Mouse (Mus musculus) erythroblast, adult 5-6 weeks (primary cell): Measurements from ENCODE around the gene Hck. TPM values are rescaled to one million over a fixed set of nuclear protein-coding genes. Genes with fewer than 3 reads are reported as not detected.

Experiments
- ATAC-seq: replicated peaks from 2 replicates; pipeline ENCODE4 v1.8.0; 2016; ENCODE audit warnings: moderate number of reproducible peaks, mild to moderate bottlenecking, moderate TSS enrichment, inconsistent platforms; ENCODE audit not compliant: poor library complexity, low FRiP score, severe bottlenecking
- total RNA-seq, 2 experiments: library from RNA; stranded (forward) in 1 of 2; stranded (reverse) in 1 of 2; fragments of 150-400 nt in 1 of 2; fragments of 200-764, 138-1000 nt in 1 of 2; gene quantifications; 2 replicates each; pipeline versions ENCODE4 v1.2.3 to v1.2.4; 2015 to 2017; ENCODE audit warnings: low replicate concordance in 2 of 2

Hck gene
- total RNA-seq, 2 experiments from 2014 or later: 19.2 to 45.7 TPM

- no peak for ATAC-seq
Measured at GRCm38 (mm10) chr2:153187848-153188247, 79.6 kb downstream of the Hck start.

GRCm38 (mm10) chr2:153191242-153191641 lies 83.0 kb downstream of the Hck start:
- no peak for ATAC-seq

GRCm38 (mm10) chr2:153194255-153194654 lies 86.0 kb downstream of the Hck start:
- ATAC-seq: 0 out of 2 replicates have a peak, but pooled peaks have one; percentile 34

GRCm38 (mm10) chr2:153198485-153198884 lies 90.2 kb downstream of the Hck start:
- ATAC-seq: no peak

- no peak for ATAC-seq
Measured at GRCm38 (mm10) chr2:153199114-153199513, 90.8 kb downstream of the Hck start.

Other genes with a start within 250 kb of the Hck start
- not detected in 2 replicates for gene Mylk2, start 197.1 kb upstream of the Hck start, total RNA-seq (2015; ENCODE audit: low replicate concordance)
- gene Mylk2, start 197.1 kb upstream of the Hck start, total RNA-seq (2017; ENCODE audit: low replicate concordance): not detected in 2 replicates
- gene Foxs1, start 175.3 kb upstream of the Hck start, total RNA-seq (2015; ENCODE audit: low replicate concordance): not detected in 2 replicates
- gene Foxs1, start 175.3 kb upstream of the Hck start, total RNA-seq (2017; ENCODE audit: low replicate concordance): not detected in 2 replicates
- not detected in 2 replicates for gene Dusp15, start 156.8 kb upstream of the Hck start, total RNA-seq (2015; ENCODE audit: low replicate concordance)
- 0.17 TPM in 1 of 2 replicates, not detected in the other for gene Dusp15, start 156.8 kb upstream of the Hck start, total RNA-seq (2017; ENCODE audit: low replicate concordance)
- gene Ttll9, start 146.0 kb upstream of the Hck start, total RNA-seq (2015; ENCODE audit: low replicate concordance): 0.38 TPM in 1 of 2 replicates, not detected in the other
- not detected in 2 replicates for gene Ttll9, start 146.0 kb upstream of the Hck start, total RNA-seq (2017; ENCODE audit: low replicate concordance)
- gene Pdrg1, start 93.0 kb upstream of the Hck start, total RNA-seq (2015; ENCODE audit: low replicate concordance): 5.4 and 6.5 TPM in 2 replicates
- 2.6 and 9.6 TPM in 2 replicates for gene Pdrg1, start 93.0 kb upstream of the Hck start, total RNA-seq (2017; ENCODE audit: low replicate concordance)
- gene Xkr7, start 76.6 kb upstream of the Hck start, total RNA-seq (2015; ENCODE audit: low replicate concordance): not detected in 2 replicates
- not detected in 2 replicates for gene Xkr7, start 76.6 kb upstream of the Hck start, total RNA-seq (2017; ENCODE audit: low replicate concordance)
- not detected in 2 replicates for gene Ccm2l, start 42.5 kb upstream of the Hck start, total RNA-seq (2015; ENCODE audit: low replicate concordance)
- gene Ccm2l, start 42.5 kb upstream of the Hck start, total RNA-seq (2017; ENCODE audit: low replicate concordance): 0.28 TPM in 1 of 2 replicates, not detected in the other
- 16.9 and 19.2 TPM in 2 replicates for gene Tm9sf4, start 52.8 kb downstream of the Hck start, total RNA-seq (2015; ENCODE audit: low replicate concordance)
- 14.9 and 23.3 TPM in 2 replicates for gene Tm9sf4, start 52.8 kb downstream of the Hck start, total RNA-seq (2017; ENCODE audit: low replicate concordance)
- gene Tspyl3, start 117.0 kb downstream of the Hck start, total RNA-seq (2015; ENCODE audit: low replicate concordance): 2.5 TPM in 2 replicates
- gene Tspyl3, start 117.0 kb downstream of the Hck start, total RNA-seq (2017; ENCODE audit: low replicate concordance): 1.2 and 1.5 TPM in 2 replicates
- gene Plagl2, start 133.0 kb downstream of the Hck start, total RNA-seq (2015; ENCODE audit: low replicate concordance): 33.4 and 36.8 TPM in 2 replicates
- 8.7 and 13.2 TPM in 2 replicates for gene Plagl2, start 133.0 kb downstream of the Hck start, total RNA-seq (2017; ENCODE audit: low replicate concordance)
- 1.3 and 2.5 TPM in 2 replicates for gene Pofut1, start 133.1 kb downstream of the Hck start, total RNA-seq (2015; ENCODE audit: low replicate concordance)
- 9.2 and 15.5 TPM in 2 replicates for gene Pofut1, start 133.1 kb downstream of the Hck start, total RNA-seq (2017; ENCODE audit: low replicate concordance)
- gene Kif3b, start 182.9 kb downstream of the Hck start, total RNA-seq (2015; ENCODE audit: low replicate concordance): 2.9 and 6.5 TPM in 2 replicates
- gene Kif3b, start 182.9 kb downstream of the Hck start, total RNA-seq (2017; ENCODE audit: low replicate concordance): 5.4 and 5.7 TPM in 2 replicates
- gene Asxl1, start 237.4 kb downstream of the Hck start, total RNA-seq (2015; ENCODE audit: low replicate concordance): 10.8 and 17.1 TPM in 2 replicates
- 14.7 and 18.5 TPM in 2 replicates for gene Asxl1, start 237.4 kb downstream of the Hck start, total RNA-seq (2017; ENCODE audit: low replicate concordance)